Mouse (Mus musculus) lung, postnatal 0 days (tissue): ENCODE results near the gene Bok. TPM values are rescaled to one million over a fixed set of nuclear protein-coding genes. Genes with fewer than 3 reads are reported as not detected.
A peak's percentile ranks its signal among the peaks of the same experiment; 100 is the strongest.

Experiments
- ATAC-seq: fragments of 200-750 bp; cut with Nextera tagmentation; 2 replicates; pipeline ENCODE4 v1.8.0; 2017; ENCODE audit warnings: moderate library complexity
- DNase-seq: peaks from one replicate; pipeline ENCODE4 v3.0.0-alpha.2; 2016; ENCODE audit warnings: low spot score
- H3K27ac ChIP-seq: fragments of 300-500 bp; sonication (generic); 2 replicates; pipeline ENCODE4 v1.5.1; 2014; ENCODE audit warnings: antibody characterized with exemption, mild to moderate bottlenecking, low read length, mixed read lengths
- H3K27me3 ChIP-seq: fragments of 300-500 bp; sonication (generic); replicated peaks from 2 replicates; pipeline ENCODE4 v1.6.1; 2014; ENCODE audit warnings: low read length, mixed read lengths; ENCODE audit not compliant: insufficient read depth
- H3K36me3 ChIP-seq: fragments of 300-500 bp; sonication (generic); 2 replicates; pipeline ENCODE4 v1.6.1; 2014; ENCODE audit warnings: low read length, mixed read lengths; ENCODE audit not compliant: insufficient read depth
- H3K4me1 ChIP-seq: fragments of 300-500 bp; sonication (generic); 2 replicates; pipeline ENCODE4 v1.6.1; 2014; ENCODE audit warnings: antibody characterized with exemption, low read depth, low read length, mixed read lengths; ENCODE audit not compliant: insufficient read depth
- H3K4me2 ChIP-seq: fragments of 300-500 bp; sonication (generic); replicated peaks from 2 replicates; pipeline ENCODE4 v1.6.1; 2014; ENCODE audit warnings: low read depth, mild to moderate bottlenecking, low read length, moderate library complexity, mixed read lengths
- H3K4me3 ChIP-seq: fragments of 300-500 bp; sonication (generic); 2 replicates; pipeline ENCODE4 v1.5.1; 2014; ENCODE audit warnings: low read depth, low read length
- H3K9ac ChIP-seq: fragments of 300-500 bp; sonication (generic); replicated peaks from 2 replicates; pipeline ENCODE4 v1.6.1; 2014; ENCODE audit warnings: low read depth, mild to moderate bottlenecking
- H3K9me3 ChIP-seq: fragments of 300-500 bp; sonication (generic); 2 replicates; pipeline ENCODE4 v1.6.1; 2016; ENCODE audit warnings: low read length, mixed read lengths
- CTCF ChIP-seq: IDR thresholded peaks from 2 replicates; pipeline ENCODE4 v1.5.1; 2016; ENCODE audit warnings: antibody characterized with exemption, mild to moderate bottlenecking
- EP300 ChIP-seq: IDR thresholded peaks from 2 replicates; pipeline ENCODE4 v1.6.1; 2016; ENCODE audit warnings: antibody characterized with exemption, mild to moderate bottlenecking, control low read depth
- WGBS: fragments of 180-500 bp; shearing (Covaris S2); extraction: QIAGEN DNeasy Blood & Tissue Kit; methylation state at CpG from one replicate; pipeline ENCODE4 v1.1.7; 2014; 5-methylcytosine and 5-hydroxymethylcytosine counted together
- polyA plus RNA-seq: library from polyadenylated mRNA; unstranded; fragments of >200 nt; fragmentation: Nextera tagmentation; extraction: Ambion mirVana; gene quantifications from 2 replicates; pipeline ENCODE4 v1.2.1, GENCODE M21; 2015

Gene Bok
- polyA plus RNA-seq, 1 experiment from 2014 or later = 31.2 TPM

- DNase-seq (no peak), ATAC-seq (0 out of 2 replicates have a peak, but pooled peaks have one; percentile 6)
- H3K9me3 ChIP-seq = no peaks in the 10 kb centered on the region
- no peaks in the 10 kb centered on the region for H3K36me3 ChIP-seq
- no peak overlapping the region for H3K27ac ChIP-seq
- TF ChIP-seq EP300 = no peak
- TF ChIP-seq CTCF = peak; percentile 19; the same call in 1 of the 2 replicates
- no peaks in the 10 kb centered on the region for H3K4me1 ChIP-seq
- 59% methylated on average over 8 of the region's 8 CpGs for WGBS
- no peak overlapping the region for H3K4me3 ChIP-seq
- no peak overlapping the region for H3K4me2 ChIP-seq
- no peaks in the 10 kb centered on the region for H3K27me3 ChIP-seq
- no peak overlapping the region for H3K9ac ChIP-seq
These were observed 2.7 kb downstream of the Bok start for GRCm38 (mm10) chr1:93688154-93688553.

- 80% methylated on average over 7 of the region's 7 CpGs for WGBS
- DNase-seq (no peak), ATAC-seq (no peak)
- H3K4me3 ChIP-seq = no peak overlapping the region
- no peaks in the 10 kb centered on the region for H3K4me1 ChIP-seq
- H3K4me2 ChIP-seq = no peak overlapping the region
- TF ChIP-seq CTCF (no peak), EP300 (no peak)
- no peak overlapping the region for H3K27ac ChIP-seq
- no peaks in the 10 kb centered on the region for H3K9me3 ChIP-seq
- H3K9ac ChIP-seq = no peak overlapping the region
- no peaks in the 10 kb centered on the region for H3K36me3 ChIP-seq
- H3K27me3 ChIP-seq = no peaks in the 10 kb centered on the region
These were observed 4.5 kb downstream of the Bok start for GRCm38 (mm10) chr1:93689901-93690496.

GRCm38 (mm10) chr1:93691106-93691505, 5.6 kb downstream of the Bok start:
- no peaks in the 10 kb centered on the region for H3K9me3 ChIP-seq
- 90% methylated on average over 8 of the region's 8 CpGs for WGBS
- no peak overlapping the region for H3K9ac ChIP-seq
- H3K4me2 ChIP-seq = no peak overlapping the region
- H3K4me3 ChIP-seq = no peak overlapping the region
- no peak for ATAC-seq
- H3K36me3 ChIP-seq = no peaks in the 10 kb centered on the region
- no peaks in the 10 kb centered on the region for H3K4me1 ChIP-seq
- H3K27me3 ChIP-seq = no peaks in the 10 kb centered on the region
- H3K27ac ChIP-seq = no peak overlapping the region
- TF ChIP-seq CTCF (no peak), EP300 (no peak)
- DNase-seq = no peak

- H3K9me3 ChIP-seq = no peaks in the 10 kb centered on the region
- H3K27ac ChIP-seq = no peak overlapping the region
- no peak for TF ChIP-seq EP300
- no peak for TF ChIP-seq CTCF
- no peaks in the 10 kb centered on the region for H3K27me3 ChIP-seq
- H3K36me3 ChIP-seq = no peaks in the 10 kb centered on the region
- H3K4me1 ChIP-seq = no peaks in the 10 kb centered on the region
- no peak overlapping the region for H3K4me2 ChIP-seq
- ATAC-seq (no peak), DNase-seq (no peak)
- no peak overlapping the region for H3K4me3 ChIP-seq
- 65% methylated on average over 10 of the region's 10 CpGs for WGBS
- no peak overlapping the region for H3K9ac ChIP-seq
These were observed 6.4 kb downstream of the Bok start for GRCm38 (mm10) chr1:93691786-93692357.

- no peaks in the 10 kb centered on the region for H3K27me3 ChIP-seq
- no peaks in the 10 kb centered on the region for H3K4me1 ChIP-seq
These were observed 7.3 kb downstream of the Bok start for GRCm38 (mm10) chr1:93692773-93693172.

GRCm38 (mm10) chr1:93693502-93693901, 8.0 kb downstream of the Bok start:
- Histone ChIP-seq H3K9me3 (no peaks in the 10 kb centered on the region), H3K27ac (no peak overlapping the region), H3K27me3 (no peaks in the 10 kb centered on the region), H3K36me3 (no peaks in the 10 kb centered on the region), H3K4me3 (no peak overlapping the region), H3K9ac (no peak overlapping the region), H3K4me2 (no peak overlapping the region), H3K4me1 (no peaks in the 10 kb centered on the region)
- TF ChIP-seq EP300 = no peak
- no peak for TF ChIP-seq CTCF
- WGBS = 87% methylated on average over 3 of the region's 3 CpGs
- ATAC-seq (no peak), DNase-seq (no peak)

More at GRCm38 (mm10) chr1:93692773-93693172, 7.3 kb downstream of the Bok start:
- ATAC-seq = no peak
- no peak overlapping the region for H3K27ac ChIP-seq
- H3K9me3 ChIP-seq = no peaks in the 10 kb centered on the region
- 93% methylated on average over 9 of the region's 9 CpGs for WGBS
- no peak overlapping the region for H3K9ac ChIP-seq
- no peak overlapping the region for H3K4me2 ChIP-seq
- H3K36me3 ChIP-seq = no peaks in the 10 kb centered on the region
- TF ChIP-seq CTCF (no peak), EP300 (no peak)
- no peak for DNase-seq
- H3K4me3 ChIP-seq = no peak overlapping the region
